Mouse (Mus musculus) cerebellum, adult 2 months (tissue): Measurements from ENCODE around the gene Ezh1.

ENCODE experiments used
- CTCF ChIP-seq: fragments of 200-500 bp; IDR thresholded peaks from 2 replicates; pipeline ENCODE4 v1.5.1; 2011; ENCODE audit warnings: low read depth, mild to moderate bottlenecking, control low read depth, low read length, moderate library complexity, borderline replicate concordance; ENCODE audit not compliant: insufficient read depth
- POLR2A ChIP-seq: fragments of 200-500 bp; IDR thresholded peaks from 2 replicates; pipeline ENCODE4 v1.6.1; 2011; ENCODE audit warnings: low read length, control low read depth, borderline replicate concordance; ENCODE audit not compliant: insufficient read depth

DNA sequence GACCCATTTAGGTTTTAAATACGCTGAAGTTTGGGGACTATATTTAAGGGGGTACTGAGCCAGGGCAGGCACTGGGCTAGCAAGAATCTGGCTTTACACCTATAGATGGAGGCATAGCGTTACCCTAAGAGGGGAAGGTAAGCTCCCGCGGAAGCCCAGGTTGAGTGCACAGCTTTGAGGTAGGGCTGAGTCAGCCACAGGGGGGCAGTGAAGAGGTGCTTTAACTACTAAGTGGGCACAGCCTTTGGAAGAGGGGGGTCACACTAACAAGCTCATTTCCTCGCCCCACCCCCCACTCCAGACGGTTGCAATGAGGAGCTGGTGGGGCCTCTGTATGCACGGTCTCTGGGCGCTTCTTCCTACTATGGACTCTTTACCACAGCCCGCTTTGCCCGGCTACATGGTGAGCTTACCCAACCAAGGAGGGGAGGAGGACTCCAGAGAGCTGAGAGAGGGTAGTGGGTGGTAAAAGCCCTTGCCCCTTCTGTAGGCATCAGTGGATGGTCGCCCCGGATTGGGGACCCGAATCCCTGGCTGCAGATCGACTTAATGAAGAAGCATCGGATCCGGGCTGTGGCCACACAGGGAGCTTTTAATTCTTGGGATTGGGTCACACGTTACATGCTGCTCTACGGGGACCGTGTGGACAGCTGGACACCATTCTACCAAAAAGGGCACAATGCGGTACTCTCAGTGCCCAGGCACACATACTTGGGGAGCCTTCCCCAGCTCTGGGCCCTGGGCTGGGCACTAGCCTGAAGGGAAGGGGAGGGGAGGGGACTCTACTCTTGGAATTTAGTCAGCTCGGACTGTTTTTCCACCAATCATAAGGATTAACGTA lies 49.1 kb downstream of the Ezh1 start:
- TF ChIP-seq POLR2A (peak; percentile 40; the same call in 1 of the 2 replicates), CTCF (peak; percentile 72)
